Mouse (Mus musculus) CH12.LX (cell line): Measurements from ENCODE around the gene Cirbp.

Experiments used
- MAZ ChIP-seq: IDR thresholded peaks from 2 replicates; pipeline ENCODE4 v1.6.1; 2012; ENCODE audit warnings: low read depth, mild to moderate bottlenecking, inconsistent platforms, low read length, improper control_type of control experiment, moderate library complexity
- POLR2AphosphoS2 ChIP-seq: IDR thresholded peaks from 2 replicates; pipeline ENCODE4 v1.6.1; 2011; ENCODE audit warnings: low read depth, low read length, improper control_type of control experiment

DNA sequence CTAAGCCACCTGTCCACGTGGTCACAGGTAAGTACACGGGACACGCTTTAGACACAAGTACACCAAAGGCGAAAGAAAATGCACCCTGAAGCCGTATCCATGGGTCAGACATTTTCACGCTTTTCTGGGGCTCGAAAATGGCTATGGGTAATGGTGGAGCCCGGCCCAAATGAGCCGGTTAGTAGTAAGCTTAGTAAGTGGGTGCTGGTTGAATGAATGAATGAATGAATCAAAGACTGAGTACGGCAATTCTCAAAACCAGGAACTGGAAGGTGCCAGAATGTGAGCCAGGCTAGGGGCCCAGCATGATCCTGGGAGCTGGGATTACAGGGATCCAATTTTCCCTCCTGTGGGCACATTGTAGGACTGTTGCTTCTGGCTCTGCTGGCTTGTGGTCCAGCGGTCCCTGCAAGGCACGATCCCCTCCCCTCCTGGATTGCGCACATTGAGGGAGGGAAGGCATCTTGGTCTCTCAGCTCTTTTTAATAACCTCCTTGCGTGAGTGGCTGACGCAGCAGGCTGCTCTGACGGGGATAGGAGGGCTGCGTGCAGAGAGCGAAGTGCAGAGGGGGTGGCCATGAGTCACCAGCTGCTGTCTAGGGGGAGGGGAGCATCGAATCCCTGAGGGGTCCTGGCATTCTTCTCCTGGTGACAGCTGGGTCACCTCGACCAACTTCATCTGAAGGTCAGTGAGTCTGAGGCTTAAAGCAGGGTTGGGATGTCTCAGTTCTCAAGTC, at the start of gene Cirbp:
- TF ChIP-seq MAZ: peak; percentile 90; the same call in 1 of the 2 replicates
- TF ChIP-seq POLR2AphosphoS2: no peak
